Mouse (Mus musculus): ENCODE data around the gene Sft2d2.

GRCm38 (mm10) chr1:165233806-165234205, 39.6 kb upstream of the Sft2d2 start:
- TF ChIP-seq RAD21 (IDR thresholded peaks at IDR 0.05; ENCODE audit: low read depth, low read length) (no peak), CTCF (conservative IDR thresholded peaks at IDR 0.05 in 1 of 2, IDR thresholded peaks at IDR 0.05 in 1 of 2; ENCODE audit: low read depth in 2 of 2, low read length in 2 of 2) (no peak), ZNF384 (IDR thresholded peaks at IDR 0.05; ENCODE audit: low read depth, low read length) (no peak), MAZ (IDR thresholded peaks at IDR 0.05; ENCODE audit: low read depth, low read length) (no peak), ZMIZ1 (IDR thresholded peaks at IDR 0.05; ENCODE audit: low read depth, low read length) (no peak), USF2 (conservative IDR thresholded peaks at IDR 0.05; ENCODE audit: low read depth, low read length) (no peak), USF1 (IDR thresholded peaks at IDR 0.05; ENCODE audit: low read depth, low read length) (no peak), TBP (conservative IDR thresholded peaks at IDR 0.05; ENCODE audit: low read depth, low read length) (no peak), EP300 (IDR thresholded peaks at IDR 0.05; ENCODE audit: low read length) (no peak), ELF1 (IDR thresholded peaks at IDR 0.05; ENCODE audit: low read depth, low read length) (no peak), PAX5 (IDR thresholded peaks at IDR 0.05; ENCODE audit: low read length) (no peak), POLR2A (IDR thresholded peaks at IDR 0.05; ENCODE audit: low read depth, low read length) (no peak), MAFK (IDR thresholded peaks at IDR 0.05; ENCODE audit: insufficient replicate concordance, low read length) (no peak), ZC3H11A (IDR thresholded peaks at IDR 0.05; ENCODE audit: low read depth, low read length) (no peak)
